Mouse (Mus musculus) gastrocnemius, postnatal 36 days (tissue): ENCODE results near the gene Hamp2. TPM values are rescaled to one million over a fixed set of nuclear protein-coding genes. Genes with fewer than 3 reads are reported as not detected.
"Not testable (repeated sequence)": the region's sequence is repeated elsewhere in the genome, so short reads cannot be mapped to it uniquely, and the experiment has no call there.

Experiments
- DNase-seq, 2 experiments: peaks; one replicate each; pipeline ENCODE4 v3.0.0; 2022
- intact Hi-C: fragments of 180-260 bp; cut with DNase I; formaldehyde crosslinking; loops from one replicate; pipeline ENCODE4 v1.15.1; 2025
- total RNA-seq, 2 experiments: library from RNA; stranded (reverse); gene quantifications; 2 replicates each; pipeline ENCODE4 v1.2.3; 2021

The Hamp2 gene
- total RNA-seq, 2 experiments from 2014 or later = not detected

DNA sequence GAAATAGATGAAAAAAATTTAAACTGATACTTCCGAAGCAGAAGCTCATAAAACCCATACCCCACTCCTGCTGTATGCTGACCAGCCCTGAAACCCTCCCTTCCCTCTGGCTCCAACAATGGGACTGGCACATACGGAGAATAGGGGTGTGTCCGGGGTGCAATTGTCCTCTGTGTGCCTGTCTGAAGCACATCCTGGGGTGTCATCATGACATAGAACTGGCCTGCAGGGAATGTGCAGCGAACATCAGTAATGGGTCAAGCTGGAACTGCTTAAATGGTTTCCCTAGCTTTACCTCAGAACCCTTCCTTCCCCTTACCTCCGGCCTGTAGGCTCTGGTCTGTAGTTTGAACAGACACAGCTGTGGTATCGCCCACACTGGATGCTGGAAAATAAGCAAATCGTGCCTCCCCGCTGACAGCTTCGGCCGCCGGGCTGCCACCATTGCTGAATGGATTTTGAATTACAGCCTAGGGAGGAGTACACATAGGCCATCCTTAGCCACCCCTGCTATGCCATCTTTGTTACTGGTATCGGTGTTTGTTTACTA is 30.6 kb upstream of the Hamp2 start:
- no peak for DNase-seq
- intact Hi-C loops = no loop called here

GRCm38 (mm10) chr7:30954036-30954435 is 29.6 kb upstream of the Hamp2 start:
- intact Hi-C loops = no loop called here
- DNase-seq = no peak

DNA sequence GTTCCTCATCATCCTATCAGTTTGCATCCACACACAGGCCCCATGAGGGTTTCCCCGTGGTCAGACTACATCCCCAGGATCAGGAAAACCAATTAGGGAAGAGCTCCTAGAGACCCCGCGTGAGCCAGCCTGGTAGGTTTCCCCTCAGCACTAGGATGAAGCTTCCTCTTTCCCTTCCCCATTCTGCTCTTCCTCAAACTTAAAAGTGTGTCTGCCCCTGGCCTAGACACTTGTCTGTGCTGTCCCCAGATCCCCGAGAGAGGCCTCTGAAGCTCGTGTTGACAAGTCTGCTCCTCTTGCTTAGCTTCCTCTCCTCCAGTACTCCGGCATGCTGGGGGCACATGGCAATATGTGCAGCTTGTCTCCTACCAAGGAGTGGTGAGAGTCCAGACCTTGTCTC is 29.0 kb upstream of the Hamp2 start:
- no peak for DNase-seq
- intact Hi-C loops = no loop called here

DNA sequence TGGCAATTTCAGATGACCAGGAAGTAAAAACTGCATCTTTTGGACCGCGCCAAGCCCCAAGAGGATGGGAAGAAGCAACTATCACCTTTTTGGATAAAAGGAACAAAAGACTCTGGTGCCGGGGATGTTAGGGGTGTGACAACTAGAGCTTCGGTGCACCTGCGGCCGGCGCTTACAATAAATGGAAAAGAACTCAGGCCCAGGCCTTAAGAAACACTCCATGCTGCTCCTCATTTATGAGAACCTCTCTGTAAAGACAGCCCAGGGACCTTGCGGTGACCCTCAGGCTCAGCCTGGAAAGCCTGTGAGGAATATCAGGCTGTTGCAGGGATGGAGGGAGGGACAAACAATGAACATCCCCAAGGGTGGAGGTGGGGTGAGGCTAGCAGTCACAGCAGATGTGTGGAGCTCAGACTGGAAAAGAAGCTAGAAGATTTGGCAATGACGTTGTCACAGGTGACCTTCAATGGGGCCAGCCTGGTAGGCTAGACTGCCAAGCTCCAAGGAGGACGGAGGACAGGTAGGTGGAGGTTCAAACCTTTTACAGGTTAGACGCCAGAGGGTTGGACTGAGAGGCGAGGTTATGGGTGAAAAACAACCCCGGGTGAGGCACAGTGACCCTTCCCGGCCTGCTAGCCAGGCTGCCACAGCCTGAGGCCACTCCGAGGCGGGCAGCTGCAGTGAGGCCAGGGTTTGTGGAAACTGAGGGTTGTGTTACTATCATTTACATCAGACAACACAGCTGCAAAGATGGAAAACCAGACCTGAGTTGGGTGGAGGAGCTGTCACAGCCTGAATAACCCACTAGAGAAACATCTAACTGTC is 28.2 kb upstream of the Hamp2 start:
- DNase-seq = no peak
- intact Hi-C loops = no loop called here

- intact Hi-C loops, DNase-seq: not testable (repeated sequence)
Observed at GRCm38 (mm10) chr7:30949902-30950301, 25.4 kb upstream of the Hamp2 start.

- intact Hi-C loops = no loop called here
- DNase-seq = no peak
Observed at GRCm38 (mm10) chr7:30945876-30946275, 21.4 kb upstream of the Hamp2 start.

GRCm38 (mm10) chr7:30945466-30945865 is 21.0 kb upstream of the Hamp2 start:
- intact Hi-C loops, DNase-seq: not testable (repeated sequence)

- intact Hi-C loops, DNase-seq: not testable (repeated sequence)
Observed at GRCm38 (mm10) chr7:30944706-30945105, 20.2 kb upstream of the Hamp2 start.

DNA sequence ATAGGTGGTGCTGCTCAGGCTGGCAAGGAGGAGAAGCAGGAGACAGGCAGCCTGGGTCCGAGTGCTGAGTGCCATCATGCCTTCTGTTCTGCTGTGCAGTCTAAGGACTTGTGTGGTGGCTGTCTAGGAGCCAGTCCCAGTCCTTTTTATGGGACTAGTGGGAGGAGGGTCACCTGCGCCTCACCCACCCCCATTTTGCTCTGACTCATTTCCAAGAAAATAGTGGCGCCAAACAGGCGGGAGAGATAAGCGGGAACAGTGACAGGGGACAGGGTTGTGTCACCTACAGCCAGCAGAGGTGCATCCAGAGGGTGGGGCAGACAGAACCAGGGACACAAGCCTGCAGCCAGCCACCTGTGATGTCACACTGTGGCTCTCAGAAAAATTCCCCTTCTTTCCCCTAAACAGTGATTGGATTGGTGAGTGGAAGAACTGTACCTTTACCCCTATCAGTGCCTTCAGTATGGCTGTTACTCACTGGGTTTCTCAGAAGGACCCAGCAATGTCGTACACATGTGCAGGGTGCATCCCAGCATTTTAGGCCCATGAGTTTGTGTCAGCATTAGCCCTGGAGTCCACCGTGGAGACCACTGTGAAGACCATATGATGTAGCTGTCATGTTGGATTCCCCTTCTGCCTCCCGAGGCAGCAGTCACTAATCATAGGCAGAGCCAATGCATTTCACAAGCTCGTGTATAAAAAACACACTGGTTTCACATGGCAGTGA is 19.6 kb upstream of the Hamp2 start, which contains the start of gene Hamp:
Gene Hamp, minus strand, starts transcription at position 124 of the 727 bp plus-strand sequence.
- DNase-seq = no peak
- intact Hi-C loops = loop anchor here (2.0 kb wide), 1 partner anchor 21 kb away; no protein-coding TSS in a partner anchor

GRCm38 (mm10) chr7:30942365-30942764 is 17.9 kb upstream of the Hamp2 start:
- intact Hi-C loops = loop anchor here (2.0 kb wide), 1 partner anchor 20 kb away; no protein-coding TSS in a partner anchor
- DNase-seq = not testable (repeated sequence)

GRCm38 (mm10) chr7:30940070-30940469 is 15.6 kb upstream of the Hamp2 start:
- intact Hi-C loops = not testable (repeated sequence)

DNA sequence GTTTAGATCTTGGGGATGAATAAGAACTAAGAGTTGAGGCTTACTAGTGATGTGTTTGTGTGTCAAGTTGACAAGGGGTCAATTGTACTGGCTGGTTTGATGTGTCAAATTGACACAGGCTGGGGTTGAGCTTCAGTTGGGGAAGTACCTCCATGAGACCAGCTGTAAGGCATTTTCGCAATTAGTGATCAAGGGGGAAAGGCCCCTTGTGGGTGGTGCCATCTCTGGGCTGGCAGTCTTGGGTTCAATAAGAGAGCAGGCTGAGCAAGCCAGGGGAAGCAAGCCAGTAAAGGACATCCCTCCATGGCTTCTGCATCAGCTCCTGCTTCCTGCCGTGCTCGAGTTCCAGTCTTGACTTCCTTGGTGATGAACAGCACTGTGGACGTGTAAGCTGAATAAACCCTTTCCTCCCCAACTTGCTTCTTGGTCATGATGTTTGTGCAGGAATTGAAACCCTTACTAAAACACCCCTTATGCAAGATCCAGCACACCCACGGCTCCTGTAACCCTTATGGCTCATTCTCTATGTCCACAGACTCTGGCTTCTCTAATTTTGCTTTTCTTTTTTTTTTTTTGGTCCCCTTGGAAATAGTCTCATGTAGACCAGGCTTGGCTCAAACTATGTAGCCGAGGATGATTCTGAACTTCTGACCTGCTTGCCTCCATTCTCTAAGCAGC is 11.1 kb upstream of the Hamp2 start:
- DNase-seq, intact Hi-C loops: not testable (repeated sequence)

More at GRCm38 (mm10) chr7:30940070-30940469, 15.6 kb upstream of the Hamp2 start:
- not testable (repeated sequence) for DNase-seq

- intact Hi-C loops = no loop called here
- DNase-seq = no peak
Observed at GRCm38 (mm10) chr7:30924071-30924470, 410 bp downstream of the Hamp2 start.

- DNase-seq = not testable (repeated sequence)
- intact Hi-C loops = loop anchor here (2.0 kb wide), 1 partner anchor 20 kb away; no protein-coding TSS in a partner anchor
Observed at GRCm38 (mm10) chr7:30922490-30922889, 2.0 kb downstream of the Hamp2 start.

DNA sequence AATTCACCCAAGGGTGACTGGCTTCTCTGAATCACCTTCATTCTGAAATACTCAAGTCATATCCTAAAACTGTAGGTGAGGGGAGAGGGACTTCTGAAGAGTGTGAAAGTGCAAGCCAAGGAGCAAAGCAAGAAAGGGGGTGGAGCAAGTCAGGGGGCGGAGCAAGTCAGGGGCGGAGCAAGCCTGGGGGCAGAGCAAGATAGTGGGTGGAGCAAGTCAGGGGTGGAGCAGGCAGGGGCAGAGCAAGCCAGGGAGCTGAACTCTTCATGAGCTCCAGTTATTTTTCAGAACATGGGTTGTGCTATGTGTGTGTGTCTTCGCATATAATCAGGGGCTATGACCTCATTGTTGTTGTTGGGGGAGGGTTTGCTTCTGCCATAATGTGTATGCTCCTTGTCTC is 4.3 kb downstream of the Hamp2 start:
- no peak for DNase-seq
- intact Hi-C loops = no loop called here

DNA sequence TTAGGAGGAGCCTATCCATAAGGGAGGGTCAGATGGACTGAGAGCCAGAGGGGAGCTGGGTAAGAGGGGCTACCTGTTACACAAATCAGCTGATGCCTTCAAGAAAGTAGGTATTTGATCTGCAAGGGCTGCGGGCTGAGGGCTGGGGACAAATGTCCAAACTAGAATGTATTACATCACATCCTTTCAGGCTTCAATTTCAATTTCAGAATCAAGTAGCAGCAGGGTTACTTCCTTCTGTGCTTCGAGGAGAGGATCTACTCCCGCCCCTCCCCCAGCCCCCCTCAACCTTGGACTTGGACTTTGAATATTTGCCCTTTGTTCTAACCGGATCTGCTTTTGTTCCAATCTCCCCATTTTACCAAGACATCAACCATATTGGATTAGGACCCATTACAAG is 7.3 kb downstream of the Hamp2 start:
- DNase-seq = no peak
- intact Hi-C loops = no loop called here

- intact Hi-C loops = no loop called here
- DNase-seq = no peak
Observed at GRCm38 (mm10) chr7:30916713-30917112, 7.8 kb downstream of the Hamp2 start.

GRCm38 (mm10) chr7:30914732-30915131 is 9.7 kb downstream of the Hamp2 start, which contains the start of gene Mag:
Gene Mag (minus strand): TSS chr7:30914873.
- intact Hi-C loops = no loop called here
- no peak for DNase-seq

DNA sequence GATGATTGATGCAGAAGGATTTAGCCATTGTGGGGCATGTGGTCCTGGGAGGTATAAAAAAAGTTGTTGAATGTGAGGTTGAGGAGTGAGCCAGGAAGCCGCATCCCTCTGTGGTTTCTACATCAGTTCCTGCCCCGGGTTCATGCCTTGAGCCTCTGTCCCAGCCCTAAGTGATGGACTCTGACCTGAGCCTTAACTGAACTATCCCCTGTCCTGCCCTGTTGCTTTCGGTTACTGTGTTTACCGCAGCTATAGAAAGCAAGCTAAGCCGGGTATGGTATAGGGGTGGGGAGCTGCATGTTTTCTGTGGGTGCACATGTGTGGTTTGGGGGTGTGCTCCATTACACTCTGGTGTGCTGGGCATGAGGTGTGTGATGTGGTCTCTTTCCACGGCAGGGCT is 14.7 kb downstream of the Hamp2 start:
- no peak for DNase-seq
- intact Hi-C loops = no loop called here

DNA sequence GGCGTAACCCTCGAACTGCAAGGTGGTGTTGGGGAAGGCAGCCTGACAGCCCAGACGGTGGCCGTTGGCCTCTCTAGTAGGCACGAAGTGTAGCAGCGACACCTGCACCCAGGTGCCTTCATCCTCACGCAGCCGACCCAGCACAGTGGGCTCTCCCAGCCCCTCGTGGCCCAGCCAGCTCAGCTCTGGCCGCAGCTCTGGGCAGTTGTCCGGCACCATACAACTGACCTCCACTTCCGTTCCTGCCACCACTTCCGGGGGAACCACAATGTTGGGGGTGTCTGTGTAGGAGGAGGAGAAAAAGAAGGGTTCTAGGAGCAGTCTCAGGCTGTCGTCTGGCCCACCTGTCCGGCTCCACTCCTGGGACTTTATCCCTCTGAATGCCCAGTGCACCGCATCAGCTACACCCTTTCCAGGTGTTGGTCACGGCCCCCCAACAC is 15.5 kb downstream of the Hamp2 start:
- intact Hi-C loops = no loop called here

More for the DNA sequence above, 15.5 kb downstream of the Hamp2 start:
- DNase-seq = no peak
